Mouse (Mus musculus) heart, adult 2 months (tissue): ENCODE data around the gene Tmem179.

Experiments used
- CTCF ChIP-seq: fragments of 200-600 bp; IDR thresholded peaks from 2 replicates; pipeline ENCODE4 v1.8.1; 2022; ENCODE audit warnings: antibody characterized with exemption, mild to moderate bottlenecking, moderate library complexity
- EP300 ChIP-seq: fragments of 200-500 bp; IDR thresholded peaks from 2 replicates; pipeline ENCODE4 v1.6.1; 2011; ENCODE audit warnings: low read depth, low read length, control low read depth; ENCODE audit not compliant: insufficient read depth
- POLR2A ChIP-seq: fragments of 200-500 bp; IDR thresholded peaks from 2 replicates; pipeline ENCODE4 v1.6.1; 2011; ENCODE audit warnings: mild to moderate bottlenecking, low read depth, low read length, control low read depth; ENCODE audit not compliant: insufficient read depth

DNA sequence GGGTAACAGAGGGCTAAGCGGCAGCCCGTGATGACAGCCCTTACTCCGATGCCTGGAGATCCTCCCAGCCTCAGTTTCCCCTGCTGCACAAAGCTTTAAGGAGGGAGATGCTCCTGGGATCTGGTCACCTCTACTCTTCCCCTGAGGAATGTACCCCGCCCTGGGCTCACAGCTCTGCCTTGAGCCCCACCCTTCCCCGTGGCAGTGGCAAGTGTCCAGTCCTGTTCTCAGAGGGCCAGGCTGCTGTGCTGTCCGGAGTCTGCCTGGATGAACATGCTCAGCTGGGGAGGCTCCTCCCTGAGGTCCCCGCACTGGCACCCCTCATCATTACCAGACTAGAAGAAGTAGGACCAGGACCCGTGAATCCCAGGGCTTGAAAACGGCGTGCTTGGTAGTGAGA lies 49.2 kb downstream of the Tmem179 start:
- TF ChIP-seq EP300: no peak
- TF ChIP-seq CTCF: no peak
- TF ChIP-seq POLR2A: no peak
